ENCODE assay signal across 11 mouse cellular contexts in the genomic region with DNA sequence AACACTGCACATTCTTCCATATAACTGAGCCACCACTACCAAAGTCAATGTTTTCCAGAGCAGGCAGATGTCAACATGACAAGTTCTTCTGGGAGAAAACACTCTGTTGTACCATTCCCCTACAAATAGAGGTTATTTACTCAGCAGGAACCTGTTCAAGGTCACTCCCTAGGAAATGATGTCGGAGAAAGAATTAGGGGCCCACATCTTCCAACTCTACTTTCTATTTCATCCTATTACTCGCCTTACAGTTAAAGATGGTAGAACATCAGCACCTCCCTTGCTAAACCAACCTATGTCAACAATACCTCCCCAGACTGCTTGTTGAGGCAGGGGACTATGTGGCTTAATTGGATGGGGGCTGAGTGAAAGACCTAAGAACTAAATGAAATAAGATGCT. TPM values are rescaled to one million over a fixed set of nuclear protein-coding genes. Genes with fewer than 3 reads are reported as not detected.
DNase-seq lines count a peak whose midpoint lies in the region; ATAC-seq and TF ChIP-seq lines count a peak whose summit lies in the region.
"Had no signal": no experiment of that assay in that cellular context is flagged by ENCODE, and none has a peak within 500 bp of the region (broad histone marks: within the 10 kb centered on the region; RNA-seq: fewer than 3 reads in every experiment).

A gene (plus strand): TSS at position 301 of the 400 bp plus-strand sequence.

- TF ChIP-seq EP300 in lung, postnatal 0 days (IDR thresholded peaks at IDR 0.05): no peak

- peak within 1 kb of the TSS; percentile 46 for H3K4me2 ChIP-seq in lung, postnatal 0 days (replicated peaks; ENCODE audit: low read depth, low read length)
- H3K4me2 ChIP-seq in liver, embryonic 11.5 days: peak within 1 kb of the TSS; percentile 52
- peak within 1 kb of the TSS; percentile 45 for H3K4me2 ChIP-seq in stomach, embryonic 16.5 days (ENCODE audit: low read depth, low read length)

- no peak for TF ChIP-seq POLR2A in cerebellum, adult 2 months (IDR thresholded peaks at IDR 0.05; ENCODE audit: borderline replicate concordance, insufficient read depth, low read length)

- no peak within 1 kb of the TSS for H3K9ac ChIP-seq in lung, postnatal 0 days (replicated peaks; ENCODE audit: low read depth)
- H3K9ac ChIP-seq in liver, embryonic 11.5 days (ENCODE audit: low read depth, low read length): no peak within 1 kb of the TSS
- H3K9ac ChIP-seq in stomach, embryonic 16.5 days (ENCODE audit: low read length): no peak within 1 kb of the TSS

- no peak for TF ChIP-seq CTCF in gastrocnemius, adult 2 months (IDR thresholded peaks at IDR 0.05)
- TF ChIP-seq CTCF in lung, postnatal 0 days (IDR thresholded peaks at IDR 0.05): no peak
- no peak for TF ChIP-seq CTCF in cerebellum, adult 2 months (IDR thresholded peaks at IDR 0.05; ENCODE audit: borderline replicate concordance, insufficient read depth, low read depth, low read length)

- H3K27ac ChIP-seq in gastrocnemius, adult 2 months: 0 out of 2 replicates have a peak within 1 kb of the TSS, but pooled peaks have one; percentile 81
- no peak within 1 kb of the TSS for H3K27ac ChIP-seq in lung, postnatal 0 days (ENCODE audit: low read length)
- no peak within 1 kb of the TSS for H3K27ac ChIP-seq in liver, embryonic 11.5 days (ENCODE audit: low read depth, low read length)
- H3K27ac ChIP-seq in stomach, embryonic 16.5 days (ENCODE audit: low read length): no peak within 1 kb of the TSS
- no peak within 1 kb of the TSS for H3K27ac ChIP-seq in cerebellum, adult 2 months (ENCODE audit: insufficient read depth, low read length)

- H3K9me3 ChIP-seq in lung, postnatal 0 days (ENCODE audit: low read length): no peaks in the 10 kb centered on the region
- no peaks in the 10 kb centered on the region for H3K9me3 ChIP-seq in liver, embryonic 11.5 days (ENCODE audit: control insufficient read depth, low read length)
- no peaks in the 10 kb centered on the region for H3K9me3 ChIP-seq in stomach, embryonic 16.5 days (replicated peaks; ENCODE audit: control insufficient read depth, low read length)

- no peaks in the 10 kb centered on the region for H3K27me3 ChIP-seq in lung, postnatal 0 days (replicated peaks; ENCODE audit: insufficient read depth, low read length)
- no peaks in the 10 kb centered on the region; the same call in 1 of the 2 replicates for H3K27me3 ChIP-seq in liver, embryonic 11.5 days (replicated peaks; ENCODE audit: control insufficient read depth, insufficient read depth, low read length)
- H3K27me3 ChIP-seq in stomach, embryonic 16.5 days (ENCODE audit: control insufficient read depth, insufficient read depth, low read length): peaks cover 1% of the 10 kb centered on the region; the same call in 1 of the 2 replicates
- H3K27me3 ChIP-seq in cerebellum, adult 2 months (ENCODE audit: control insufficient read depth, insufficient read depth, low read length): no peaks in the 10 kb centered on the region

- WGBS in lung, postnatal 0 days: 78% methylated on average over 2 of the region's 2 CpGs
- 80% methylated on average over 2 of the region's 2 CpGs for WGBS in liver, embryonic 11.5 days
- 81% methylated on average over 2 of the region's 2 CpGs for WGBS in stomach, embryonic 16.5 days
- 92% methylated on average over 2 of the region's 2 CpGs for WGBS in cerebellum, adult 2 months

- no peak for DNase-seq in gastrocnemius, adult 2 months
- DNase-seq in gastrocnemius, postnatal 10 days: no peak
- no peak for DNase-seq in lung, postnatal 0 days (ENCODE audit: low spot score)
- no peak for DNase-seq in lung, postnatal 10 days
- no peak for DNase-seq in liver, embryonic 11.5 days (ENCODE audit: low spot score)
- no peak for DNase-seq in cerebellum, adult 2 months
- DNase-seq: thymus, adult 2 months had no signal

- no peaks in the 10 kb centered on the region for H3K36me3 ChIP-seq in lung, postnatal 0 days (ENCODE audit: insufficient read depth, low read length)
- no peaks in the 10 kb centered on the region for H3K36me3 ChIP-seq in liver, embryonic 11.5 days (ENCODE audit: control insufficient read depth, insufficient read depth, low read length)
- no peaks in the 10 kb centered on the region for H3K36me3 ChIP-seq in stomach, embryonic 16.5 days (ENCODE audit: control insufficient read depth, insufficient read depth, low read length)

- peak within 1 kb of the TSS; percentile 76 for H3K4me3 ChIP-seq in gastrocnemius, adult 2 months
- peak within 1 kb of the TSS; percentile 43; the same call in 1 of the 2 replicates for H3K4me3 ChIP-seq in lung, postnatal 0 days (ENCODE audit: low read depth, low read length)
- H3K4me3 ChIP-seq in liver, embryonic 11.5 days (ENCODE audit: low read depth, low read length): peak within 1 kb of the TSS; percentile 45
- peak within 1 kb of the TSS; percentile 55 for H3K4me3 ChIP-seq in stomach, embryonic 16.5 days (replicated peaks; ENCODE audit: low read length)
- no peak within 1 kb of the TSS for H3K4me3 ChIP-seq in cerebellum, adult 2 months (replicated peaks; ENCODE audit: insufficient read depth, low read depth, low read length)

- intact Hi-C loops in gastrocnemius, adult 2 months (cut with DNase I): loop anchor here (10.0 kb wide), 1 partner anchor 263 kb away; a partner anchor contains a TSS

- ATAC-seq in lung, postnatal 0 days: no peak
- ATAC-seq in liver, embryonic 11.5 days (replicated peaks; ENCODE audit: low FRiP score): no peak
- no peak for ATAC-seq in stomach, embryonic 16.5 days (ENCODE audit: insufficient read depth, low FRiP score)
- no peak for ATAC-seq in inflammation-experienced regulatory T-cells, adult 6 months

- no peaks in the 10 kb centered on the region for H3K4me1 ChIP-seq in lung, postnatal 0 days (ENCODE audit: insufficient read depth, low read depth, low read length)
- H3K4me1 ChIP-seq in liver, embryonic 11.5 days (replicated peaks; ENCODE audit: control insufficient read depth, insufficient read depth, low read length): no peaks in the 10 kb centered on the region
- no peaks in the 10 kb centered on the region for H3K4me1 ChIP-seq in stomach, embryonic 16.5 days (ENCODE audit: control insufficient read depth, insufficient read depth, low read length)
- H3K4me1 ChIP-seq in cerebellum, adult 2 months (ENCODE audit: control insufficient read depth, insufficient read depth, low read length): no peaks in the 10 kb centered on the region

RNA-seq across cellular contexts. Expression of the gene that starts here (rescaled TPM):
- not detected for total RNA-seq in gastrocnemius, adult 2 months (2021)
- under 1 TPM in 1 of 2 experiments, not detected in 1; 0.12 TPM for total RNA-seq in gastrocnemius, postnatal 10 days (2021)
- 0.05 TPM in 1 of 2 replicates, not detected in the other for polyA plus RNA-seq in lung, postnatal 0 days (2015; fragmentation: Nextera tagmentation; extraction: Ambion mirVana)
- polyA plus RNA-seq in liver, embryonic 11.5 days (2014; fragmentation: Nextera tagmentation; extraction: Ambion mirVana): 0.03 TPM in 1 of 2 replicates, not detected in the other
- polyA plus RNA-seq in stomach, embryonic 16.5 days (2015; fragmentation: Nextera tagmentation; extraction: Ambion mirVana): 0.03 and 0.04 TPM in 2 replicates
- 0.08 and 0.11 TPM in 2 replicates for polyA plus RNA-seq in cerebellum, adult 2 months (2012; rRNA removed)
- polyA plus RNA-seq in inflammation-experienced regulatory T-cells, adult 6 months (2017; shearing (Covaris generic)): not detected
- total RNA-seq: gastrocnemius, adult 18-20 months; left cerebral cortex, postnatal 10 days had no signal
- polyA plus RNA-seq: thymus, adult 2 months had no signal
